Mouse (Mus musculus): Measurements from ENCODE around the gene 1700006A11Rik. TPM values are rescaled to one million over a fixed set of nuclear protein-coding genes. Genes with fewer than 3 reads are reported as not detected.

The 1700006A11Rik gene
- polyA plus RNA-seq, 1 experiment from 2014 or later, result not detected

Other genes with a start within 250 kb of the 1700006A11Rik start
- gene Tram1l1, start 105.2 kb downstream of the 1700006A11Rik start, polyA plus RNA-seq (2014; fragmentation: Nextera tagmentation; extraction: Ambion mirVana), result 5.6 and 6.2 TPM in 2 replicates
- not detected in 2 replicates for gene 1700003H04Rik, start 155.1 kb upstream of the 1700006A11Rik start, polyA plus RNA-seq (2014; fragmentation: Nextera tagmentation; extraction: Ambion mirVana)

Measured in heart, embryonic 11.5 days (tissue).